Mouse (Mus musculus) cerebellum, adult 2 months (tissue): ENCODE measurements around the gene Ltb4r2.

Experiments
- CTCF ChIP-seq: fragments of 200-500 bp; IDR thresholded peaks from 2 replicates; pipeline ENCODE4 v1.5.1; 2011; ENCODE audit warnings: low read depth, mild to moderate bottlenecking, control low read depth, low read length, moderate library complexity, borderline replicate concordance; ENCODE audit not compliant: insufficient read depth
- POLR2A ChIP-seq: fragments of 200-500 bp; IDR thresholded peaks from 2 replicates; pipeline ENCODE4 v1.6.1; 2011; ENCODE audit warnings: low read length, control low read depth, borderline replicate concordance; ENCODE audit not compliant: insufficient read depth

DNA sequence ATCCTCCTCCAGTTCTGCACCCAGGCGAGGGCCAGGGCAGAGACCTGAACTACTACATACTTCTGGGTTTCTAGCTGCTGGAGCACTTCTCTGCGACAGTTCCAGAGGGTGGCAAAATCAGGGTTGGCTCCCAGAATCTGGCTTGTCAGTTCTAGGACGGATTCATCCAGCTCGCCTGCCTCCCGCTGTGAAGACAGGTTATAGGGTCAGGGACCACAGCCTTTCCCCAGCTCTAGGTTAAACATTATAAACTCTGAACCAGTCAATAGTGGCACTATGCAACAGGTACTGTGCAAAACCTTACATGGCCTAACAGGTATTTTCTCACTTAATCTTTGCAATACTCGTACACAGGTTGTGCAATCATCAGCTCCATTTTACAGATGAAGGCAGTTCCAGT is 40.2 kb upstream of the Ltb4r2 start:
- no peak for TF ChIP-seq POLR2A
- TF ChIP-seq CTCF: no peak
